Mouse (Mus musculus) ES-Bruce4 (cell line): ENCODE data around the gene Strn. TPM values are rescaled to one million over a fixed set of nuclear protein-coding genes. Genes with fewer than 3 reads are reported as not detected.

Source experiments
- H3K27ac ChIP-seq: 2 replicates; pipeline ENCODE4 v1.5.1; 2012; ENCODE audit warnings: low read length, inconsistent platforms; ENCODE audit not compliant: insufficient read depth
- H3K27me3 ChIP-seq: 2 replicates; pipeline ENCODE4 v1.6.1; 2012; ENCODE audit warnings: mild to moderate bottlenecking, low read length, inconsistent platforms; ENCODE audit not compliant: control insufficient read depth, poor library complexity, insufficient read depth, severe bottlenecking
- H3K36me3 ChIP-seq: 2 replicates; pipeline ENCODE4 v1.6.1; 2012; ENCODE audit warnings: inconsistent platforms, mild to moderate bottlenecking, low read length, moderate library complexity; ENCODE audit not compliant: control insufficient read depth, poor library complexity, insufficient read depth, severe bottlenecking
- H3K4me1 ChIP-seq: one replicate; pipeline ENCODE4 v1.8.1; 2011; ENCODE audit warnings: low read length; ENCODE audit not compliant: control insufficient read depth, insufficient read depth
- H3K4me3 ChIP-seq: 2 replicates; pipeline ENCODE4 v1.5.1; 2011; ENCODE audit warnings: low read depth, mild to moderate bottlenecking, low read length
- H3K9ac ChIP-seq: 2 replicates; pipeline ENCODE4 v1.6.1; 2012; ENCODE audit warnings: low read depth, mild to moderate bottlenecking, inconsistent platforms; ENCODE audit not compliant: poor library complexity, severe bottlenecking
- H3K9me3 ChIP-seq: replicated peaks from 2 replicates; pipeline ENCODE4 v1.6.1; 2012; ENCODE audit warnings: mild to moderate bottlenecking, low read length, inconsistent platforms; ENCODE audit not compliant: control insufficient read depth, poor library complexity, insufficient read depth, severe bottlenecking
- CTCF ChIP-seq: IDR thresholded peaks from one replicate; pipeline ENCODE4 v1.8.1; 2011; ENCODE audit warnings: low read depth, low read length
- EP300 ChIP-seq: IDR thresholded peaks from 2 replicates; pipeline ENCODE4 v1.6.1; 2011; ENCODE audit warnings: low read depth, low read length; ENCODE audit not compliant: insufficient read depth
- POLR2A ChIP-seq: IDR thresholded peaks from one replicate; pipeline ENCODE4 v1.8.1; 2011; ENCODE audit warnings: low read length; ENCODE audit not compliant: insufficient read depth
- polyA plus RNA-seq: library from polyadenylated mRNA; stranded (reverse); fragments of >200 nt; gene quantifications from 2 replicates; pipeline ENCODE4 v1.2.4, GENCODE M21; 2011; ENCODE audit warnings: low read depth; ENCODE audit not compliant: missing spikeins, insufficient read depth, insufficient read length

Strn gene
- polyA plus RNA-seq, 1 experiment: 18.4 TPM

DNA sequence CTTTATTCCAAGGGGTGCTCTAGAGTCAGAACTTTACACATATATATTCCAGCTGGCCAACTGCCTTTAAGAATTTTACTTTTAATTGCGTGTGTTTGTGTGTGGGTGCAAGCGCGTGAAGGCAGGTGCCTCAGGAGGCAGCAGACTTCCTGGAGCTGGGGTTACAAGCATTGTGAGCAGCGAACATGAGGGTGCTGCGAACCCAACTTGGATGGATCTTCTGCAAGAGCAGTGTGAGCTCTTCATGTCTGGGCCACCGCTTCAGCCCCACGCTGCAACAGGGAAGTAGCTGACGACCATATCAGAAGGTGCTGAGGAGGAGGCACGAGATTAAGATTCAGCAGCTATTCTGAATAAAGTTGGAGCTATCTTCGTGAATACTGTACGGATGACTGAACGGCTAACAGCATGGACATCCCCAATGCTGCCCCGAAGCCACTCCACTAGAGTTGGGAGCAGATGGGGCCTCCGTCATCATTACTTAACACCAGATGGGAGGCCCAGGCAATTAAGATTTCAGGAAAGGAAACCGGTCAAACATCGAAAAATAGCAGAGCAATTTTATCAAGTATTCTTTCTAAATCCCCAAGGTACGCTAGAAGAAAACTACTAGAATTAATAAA lies 93.0 kb downstream of the Strn start:
- Histone ChIP-seq H3K4me1 (no peaks in the 10 kb centered on the region), H3K36me3 (no peaks in the 10 kb centered on the region)
- no peak for TF ChIP-seq POLR2A
- no peak for TF ChIP-seq EP300
- TF ChIP-seq CTCF: no peak

DNA sequence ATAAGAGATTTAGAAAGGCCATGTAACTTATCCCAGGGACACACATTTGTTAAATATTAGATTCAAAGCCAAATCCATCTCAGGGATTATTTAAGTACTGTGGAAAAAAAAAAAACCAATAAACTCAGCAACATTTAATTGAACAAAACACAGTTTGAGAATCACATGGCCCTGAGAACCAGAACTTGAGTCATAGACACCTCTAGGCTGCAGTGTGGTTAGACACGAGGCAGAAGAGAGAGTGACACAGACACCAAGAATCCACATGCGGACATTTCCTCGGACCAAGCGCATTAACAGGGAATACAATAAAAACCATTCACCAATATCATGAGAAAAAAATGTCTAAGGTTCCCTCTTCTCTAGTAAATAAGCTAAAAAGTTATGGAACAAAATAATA lies 94.7 kb downstream of the Strn start:
- no peak overlapping the region for H3K9ac ChIP-seq
- peaks cover 4% of the 10 kb centered on the region for H3K4me1 ChIP-seq
- H3K27ac ChIP-seq: no peak overlapping the region
- H3K27me3 ChIP-seq: no peaks in the 10 kb centered on the region
- no peak overlapping the region for H3K4me3 ChIP-seq
- no peak for TF ChIP-seq CTCF
- no peak for TF ChIP-seq POLR2A
- TF ChIP-seq EP300: no peak
- H3K9me3 ChIP-seq: no peaks in the 10 kb centered on the region
- H3K36me3 ChIP-seq: no peaks in the 10 kb centered on the region

More for the DNA sequence above, 93.0 kb downstream of the Strn start:
- H3K9me3 ChIP-seq: no peaks in the 10 kb centered on the region
- no peak overlapping the region for H3K4me3 ChIP-seq
- no peak overlapping the region for H3K27ac ChIP-seq
- H3K9ac ChIP-seq: no peak overlapping the region
- H3K27me3 ChIP-seq: no peaks in the 10 kb centered on the region

DNA sequence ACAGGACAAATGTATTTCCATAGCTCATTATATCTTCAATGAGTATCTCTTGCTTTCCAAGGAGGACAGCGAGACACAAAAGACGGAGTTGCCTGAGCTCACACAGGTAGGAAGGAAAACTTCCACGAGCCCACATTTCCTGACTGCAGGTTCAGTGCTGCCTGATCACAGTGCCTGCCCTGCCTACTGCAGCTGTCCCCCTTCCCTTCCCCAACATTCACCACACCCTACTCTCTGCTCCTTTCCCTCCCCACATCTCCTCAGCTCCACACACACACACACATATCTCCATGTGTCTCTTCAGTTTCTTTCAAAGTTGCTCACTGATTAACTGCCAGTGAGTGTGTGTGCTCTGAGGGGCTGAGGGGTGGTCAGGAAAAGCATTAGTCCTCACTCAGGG lies 96.6 kb downstream of the Strn start:
- no peak overlapping the region for H3K9ac ChIP-seq
- no peak overlapping the region for H3K4me3 ChIP-seq
- H3K9me3 ChIP-seq: no peaks in the 10 kb centered on the region
- H3K4me1 ChIP-seq: peaks cover 10% of the 10 kb centered on the region
- H3K27me3 ChIP-seq: no peaks in the 10 kb centered on the region
- H3K27ac ChIP-seq: no peak overlapping the region
- H3K36me3 ChIP-seq: no peaks in the 10 kb centered on the region
- TF ChIP-seq CTCF (no peak), POLR2A (no peak), EP300 (no peak)

DNA sequence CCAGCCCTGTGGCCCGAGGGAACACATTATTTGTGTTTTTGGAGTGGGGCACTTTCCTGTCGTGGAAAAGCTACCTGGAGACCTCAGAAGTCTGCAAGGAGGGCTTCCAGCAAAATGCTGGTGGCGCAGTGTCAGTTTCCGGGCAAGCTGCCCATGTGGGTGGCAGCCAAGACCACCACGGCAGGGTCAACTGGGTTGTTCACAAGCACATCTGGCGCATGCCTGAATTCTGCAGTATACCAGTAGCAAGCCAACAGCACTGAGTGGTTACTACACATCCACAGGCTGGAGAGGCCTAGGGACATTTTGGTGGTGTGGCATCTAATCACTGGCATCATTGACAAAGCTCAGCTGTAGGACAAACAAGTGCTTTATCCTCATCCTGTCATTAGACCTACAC lies 97.9 kb downstream of the Strn start:
- H3K9me3 ChIP-seq: no peaks in the 10 kb centered on the region
- H3K4me1 ChIP-seq: peaks cover 10% of the 10 kb centered on the region
- no peak overlapping the region for H3K9ac ChIP-seq
- no peaks in the 10 kb centered on the region for H3K36me3 ChIP-seq
- H3K27me3 ChIP-seq: no peaks in the 10 kb centered on the region
- TF ChIP-seq POLR2A: no peak
- TF ChIP-seq CTCF: no peak
- no peak for TF ChIP-seq EP300
- no peak overlapping the region for H3K4me3 ChIP-seq
- H3K27ac ChIP-seq: no peak overlapping the region

DNA sequence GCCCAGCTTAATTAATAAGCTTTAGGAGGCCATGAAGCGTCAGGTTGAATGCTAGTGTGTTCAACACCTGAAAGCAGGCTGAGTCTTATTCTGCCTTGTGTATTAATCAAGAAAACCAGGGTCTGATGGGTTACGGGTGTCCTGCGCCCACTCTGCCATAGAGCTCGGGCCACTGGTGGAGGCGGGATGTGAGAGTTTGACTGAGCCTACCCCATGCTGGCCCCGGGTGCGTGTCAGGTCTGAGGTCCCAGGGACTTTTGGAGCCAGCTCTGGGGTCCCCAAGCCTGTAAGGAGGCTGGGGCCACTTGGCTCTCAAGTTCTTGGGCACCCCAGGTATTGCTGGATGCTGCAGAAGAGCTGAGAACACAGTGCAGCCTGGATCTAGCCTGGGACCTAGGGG lies 99.9 kb downstream of the Strn start:
- Histone ChIP-seq H3K4me3 (no peak overlapping the region), H3K36me3 (no peaks in the 10 kb centered on the region), H3K27me3 (no peaks in the 10 kb centered on the region), H3K9me3 (no peaks in the 10 kb centered on the region), H3K9ac (no peak overlapping the region), H3K27ac (no peak overlapping the region), H3K4me1 (peaks cover 10% of the 10 kb centered on the region)
- TF ChIP-seq CTCF (no peak), POLR2A (no peak), EP300 (no peak)

DNA sequence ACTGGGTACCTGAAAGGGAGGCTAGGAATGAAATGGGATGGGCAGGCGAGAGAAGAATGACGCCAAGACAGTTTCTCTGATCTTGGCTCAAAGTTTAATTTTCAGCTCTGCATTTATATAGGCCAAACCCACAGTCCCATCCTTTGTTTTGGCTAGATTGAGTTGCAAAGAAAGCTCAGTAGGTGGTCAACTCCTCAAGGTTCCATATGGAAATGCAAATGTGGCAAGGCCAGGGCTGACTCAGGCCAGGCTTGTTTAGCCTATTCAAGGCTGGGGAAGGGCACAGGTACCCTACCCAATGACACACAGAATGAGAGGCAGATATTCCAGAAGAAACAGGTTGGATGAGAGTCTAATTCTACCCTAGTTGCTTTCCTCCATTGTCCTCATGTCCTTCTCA lies 101.4 kb downstream of the Strn start:
- Histone ChIP-seq H3K4me3 (no peak overlapping the region), H3K36me3 (no peaks in the 10 kb centered on the region), H3K4me1 (peaks cover 10% of the 10 kb centered on the region), H3K9ac (no peak overlapping the region), H3K9me3 (no peaks in the 10 kb centered on the region), H3K27me3 (no peaks in the 10 kb centered on the region), H3K27ac (peak overlapping the region; percentile 75)
- TF ChIP-seq CTCF: no peak
- peak; percentile 95 for TF ChIP-seq EP300

DNA sequence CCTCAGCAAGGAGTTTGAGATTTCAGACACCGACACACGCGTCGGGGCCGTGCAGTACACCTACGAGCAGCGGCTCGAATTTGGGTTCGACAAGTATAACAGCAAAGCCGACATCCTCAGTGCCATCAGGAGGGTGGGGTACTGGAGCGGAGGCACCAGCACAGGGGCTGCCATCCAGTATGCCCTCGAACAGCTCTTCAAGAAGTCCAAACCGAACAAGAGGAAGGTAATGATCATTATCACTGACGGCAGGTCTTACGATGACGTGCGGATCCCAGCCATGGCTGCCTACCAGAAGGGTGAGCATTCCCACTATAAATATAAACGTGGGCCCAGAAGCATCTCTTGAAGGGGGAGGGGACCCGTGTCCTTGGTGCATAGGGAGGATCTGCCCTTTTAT lies 112.1 kb downstream of the Strn start:
- Histone ChIP-seq H3K4me3 (peak overlapping the region; percentile 10), H3K9ac (no peak overlapping the region), H3K27me3 (no peaks in the 10 kb centered on the region), H3K4me1 (no peaks in the 10 kb centered on the region), H3K27ac (no peak overlapping the region), H3K9me3 (no peaks in the 10 kb centered on the region), H3K36me3 (no peaks in the 10 kb centered on the region)
- TF ChIP-seq EP300 (no peak), CTCF (no peak), POLR2A (no peak)
